Mouse (Mus musculus): ENCODE results near the gene Gtf2a2. TPM values are rescaled to one million over a fixed set of nuclear protein-coding genes. Genes with fewer than 3 reads are reported as not detected.

Gene Gtf2a2
- polyA plus RNA-seq, 1 experiment from 2014 or later, result 181 TPM

DNA sequence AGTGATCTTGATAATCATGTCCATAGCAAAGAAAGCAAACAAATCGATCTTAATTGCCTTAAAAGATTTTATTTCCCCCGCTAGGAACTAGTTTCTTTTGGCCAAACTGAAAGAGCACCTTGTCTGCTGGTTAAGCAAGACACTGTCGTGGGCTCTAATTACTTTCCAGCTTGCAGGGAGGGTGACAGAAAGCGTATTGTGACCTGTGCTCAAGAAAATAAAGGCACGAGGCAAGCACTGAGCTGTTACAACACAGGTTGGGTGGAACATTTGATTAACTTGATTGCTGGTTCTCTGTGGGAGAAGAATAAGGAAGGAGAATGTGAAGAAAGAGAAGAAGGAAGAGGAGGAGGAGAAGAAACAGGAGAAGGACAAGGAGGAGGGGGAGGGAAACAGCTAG is 35.9 kb downstream of the Gtf2a2 start:
- H3K36me3 ChIP-seq (ENCODE audit: insufficient read depth, low read length), result no peaks in the 10 kb centered on the region
- H3K4me3 ChIP-seq (ENCODE audit: low read length), result no peak overlapping the region
- H3K4me2 ChIP-seq (replicated peaks; ENCODE audit: low read depth, low read length), result no peak overlapping the region
- H3K9me3 ChIP-seq (ENCODE audit: low read length), result no peaks in the 10 kb centered on the region
- ATAC-seq (ENCODE audit: low FRiP score, low TSS enrichment), result no peak
- WGBS, result 27% methylated on average over 5 of the region's 5 CpGs
- peaks cover 23% of the 10 kb centered on the region for H3K4me1 ChIP-seq (ENCODE audit: insufficient read depth, low read length)
- no peaks in the 10 kb centered on the region for H3K27me3 ChIP-seq (ENCODE audit: insufficient read depth, low read length)
- no peak overlapping the region for H3K9ac ChIP-seq (replicated peaks; ENCODE audit: low read length)
- peak overlapping the region; percentile 11; the same call in 1 of the 2 replicates for H3K27ac ChIP-seq (ENCODE audit: low read length)

DNA sequence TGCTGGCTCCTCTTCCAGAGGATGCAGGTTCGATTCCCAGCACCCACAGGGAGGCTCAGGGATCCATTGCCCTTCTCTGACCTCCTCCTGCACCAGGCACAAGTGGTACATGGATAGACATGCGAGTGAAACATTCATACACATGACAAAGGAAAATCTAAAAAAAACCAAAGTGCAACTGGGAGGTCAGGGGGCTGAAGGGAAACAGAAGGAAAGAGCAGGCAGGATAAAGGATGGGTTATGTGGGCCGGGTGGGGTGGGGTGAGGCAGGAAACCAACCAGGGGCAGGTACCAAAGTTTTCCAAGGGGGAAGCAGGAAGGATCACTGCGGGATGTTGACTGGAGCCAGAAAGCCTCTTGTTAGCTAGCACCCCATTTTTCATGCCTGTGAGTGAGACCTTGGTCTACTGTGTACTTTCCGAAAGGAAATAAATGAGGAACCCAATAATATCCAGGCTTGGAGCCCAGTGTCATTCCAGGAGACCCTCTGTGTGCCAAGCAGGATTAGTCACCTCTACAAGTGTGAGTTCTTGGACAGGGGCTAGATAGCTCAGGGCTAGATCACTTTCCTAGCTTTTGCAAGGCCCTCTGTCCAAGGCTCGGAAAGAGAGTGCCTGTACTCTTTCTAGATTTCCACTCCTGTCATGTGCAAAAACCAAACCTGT is 36.5 kb downstream of the Gtf2a2 start:
- Histone ChIP-seq H3K27me3 (ENCODE audit: insufficient read depth, low read length) (no peaks in the 10 kb centered on the region), H3K4me2 (replicated peaks; ENCODE audit: low read depth, low read length) (no peak overlapping the region), H3K27ac (ENCODE audit: low read length) (peak overlapping the region; percentile 11; the same call in 1 of the 2 replicates), H3K9me3 (ENCODE audit: low read length) (no peaks in the 10 kb centered on the region), H3K9ac (replicated peaks; ENCODE audit: low read length) (no peak overlapping the region), H3K36me3 (ENCODE audit: insufficient read depth, low read length) (no peaks in the 10 kb centered on the region), H3K4me3 (ENCODE audit: low read length) (no peak overlapping the region), H3K4me1 (ENCODE audit: insufficient read depth, low read length) (peaks cover 23% of the 10 kb centered on the region)
- ATAC-seq (ENCODE audit: low FRiP score, low TSS enrichment), result no peak
- WGBS, result 65% methylated on average over 6 of the region's 6 CpGs

DNA sequence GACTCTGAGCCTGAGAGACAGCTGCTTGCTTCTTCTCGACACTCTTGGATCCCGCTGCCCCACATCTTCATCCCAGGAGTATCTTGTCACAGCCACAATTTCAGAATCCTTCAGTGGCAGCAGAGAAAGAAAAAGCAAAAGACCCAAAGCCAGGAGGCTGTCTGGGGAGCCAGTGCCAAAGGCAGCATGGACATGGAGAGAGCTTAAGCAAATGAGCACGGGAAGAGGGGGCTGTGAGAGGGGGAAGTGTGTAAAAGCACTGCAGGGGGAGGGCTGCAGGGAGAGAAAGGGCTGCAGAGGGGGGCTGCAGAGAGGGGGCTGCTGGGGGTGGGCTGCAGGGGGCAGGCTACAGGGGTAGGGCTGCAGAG is 37.0 kb downstream of the Gtf2a2 start:
- H3K9ac ChIP-seq (replicated peaks; ENCODE audit: low read length), result no peak overlapping the region
- H3K9me3 ChIP-seq (ENCODE audit: low read length), result no peaks in the 10 kb centered on the region
- no peak for ATAC-seq (ENCODE audit: low FRiP score, low TSS enrichment)
- peaks cover 23% of the 10 kb centered on the region for H3K4me1 ChIP-seq (ENCODE audit: insufficient read depth, low read length)
- no peaks in the 10 kb centered on the region for H3K36me3 ChIP-seq (ENCODE audit: insufficient read depth, low read length)
- H3K4me2 ChIP-seq (replicated peaks; ENCODE audit: low read depth, low read length), result 0 out of 2 replicates have a peak overlapping the region, but pooled peaks have one; percentile 12
- H3K27me3 ChIP-seq (ENCODE audit: insufficient read depth, low read length), result no peaks in the 10 kb centered on the region
- H3K27ac ChIP-seq (ENCODE audit: low read length), result no peak overlapping the region
- no peak overlapping the region for H3K4me3 ChIP-seq (ENCODE audit: low read length)
- WGBS, result 41% methylated on average over 3 of the region's 3 CpGs

- ATAC-seq (ENCODE audit: low FRiP score, low TSS enrichment), result no peak
- H3K9me3 ChIP-seq (ENCODE audit: low read length), result no peaks in the 10 kb centered on the region
- no peak overlapping the region for H3K4me3 ChIP-seq (ENCODE audit: low read length)
- 0 out of 2 replicates have a peak overlapping the region, but pooled peaks have one; percentile 12 for H3K4me2 ChIP-seq (replicated peaks; ENCODE audit: low read depth, low read length)
- H3K27ac ChIP-seq (ENCODE audit: low read length), result no peak overlapping the region
- H3K27me3 ChIP-seq (ENCODE audit: insufficient read depth, low read length), result no peaks in the 10 kb centered on the region
- H3K36me3 ChIP-seq (ENCODE audit: insufficient read depth, low read length), result no peaks in the 10 kb centered on the region
- peaks cover 23% of the 10 kb centered on the region for H3K4me1 ChIP-seq (ENCODE audit: insufficient read depth, low read length)
- 14% methylated on average over 8 of the region's 8 CpGs for WGBS
- no peak overlapping the region for H3K9ac ChIP-seq (replicated peaks; ENCODE audit: low read length)
Observed at GRCm38 (mm10) chr9:70049839-70050238, 37.5 kb downstream of the Gtf2a2 start.

DNA sequence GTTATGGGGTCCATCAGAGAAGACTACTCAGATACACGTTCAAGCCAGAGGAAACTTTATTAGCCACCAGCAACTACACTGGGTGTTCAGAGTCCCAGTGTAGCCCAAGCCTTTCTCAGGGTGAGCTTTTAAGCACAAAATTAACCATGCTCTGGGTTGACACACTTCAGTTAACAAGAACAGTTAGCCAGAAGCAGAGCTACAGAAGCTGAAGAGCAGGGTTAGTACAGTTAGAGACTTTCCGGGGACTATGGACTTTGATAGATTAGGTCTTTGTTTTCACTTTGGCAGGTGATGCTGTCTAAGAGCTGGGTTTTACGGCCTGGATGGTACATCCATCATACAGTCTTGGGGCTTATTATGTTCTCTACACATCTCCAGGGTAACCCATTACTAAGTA is 40.4 kb downstream of the Gtf2a2 start:
- WGBS, result 37% methylated on average over 3 of the region's 3 CpGs

GRCm38 (mm10) chr9:70053411-70053810 is 41.1 kb downstream of the Gtf2a2 start:
- no peak overlapping the region for H3K4me3 ChIP-seq (ENCODE audit: low read length)
- H3K27me3 ChIP-seq (ENCODE audit: insufficient read depth, low read length), result no peaks in the 10 kb centered on the region
- H3K36me3 ChIP-seq (ENCODE audit: insufficient read depth, low read length), result no peaks in the 10 kb centered on the region
- peaks cover 22% of the 10 kb centered on the region for H3K4me1 ChIP-seq (ENCODE audit: insufficient read depth, low read length)
- no peak overlapping the region for H3K4me2 ChIP-seq (replicated peaks; ENCODE audit: low read depth, low read length)
- no peak overlapping the region for H3K9ac ChIP-seq (replicated peaks; ENCODE audit: low read length)
- no peak overlapping the region for H3K27ac ChIP-seq (ENCODE audit: low read length)
- 0 out of 2 replicates have a peak, but pooled peaks have one; percentile 15 for ATAC-seq (ENCODE audit: low FRiP score, low TSS enrichment)
- H3K9me3 ChIP-seq (ENCODE audit: low read length), result no peaks in the 10 kb centered on the region
- WGBS, result 31% methylated on average over 3 of the region's 3 CpGs

More for the DNA sequence above, 40.4 kb downstream of the Gtf2a2 start:
- Histone ChIP-seq H3K4me1 (ENCODE audit: insufficient read depth, low read length) (peaks cover 23% of the 10 kb centered on the region), H3K27ac (ENCODE audit: low read length) (peak overlapping the region; percentile 36; the same call in 1 of the 2 replicates), H3K4me2 (replicated peaks; ENCODE audit: low read depth, low read length) (no peak overlapping the region), H3K36me3 (ENCODE audit: insufficient read depth, low read length) (no peaks in the 10 kb centered on the region), H3K9me3 (ENCODE audit: low read length) (no peaks in the 10 kb centered on the region), H3K4me3 (ENCODE audit: low read length) (no peak overlapping the region), H3K27me3 (ENCODE audit: insufficient read depth, low read length) (no peaks in the 10 kb centered on the region), H3K9ac (replicated peaks; ENCODE audit: low read length) (no peak overlapping the region)
- peak; percentile 71 for ATAC-seq (ENCODE audit: low FRiP score, low TSS enrichment)

GRCm38 (mm10) chr9:70062012-70062411 is 49.7 kb downstream of the Gtf2a2 start:
- no peaks in the 10 kb centered on the region for H3K9me3 ChIP-seq (ENCODE audit: low read length)
- H3K9ac ChIP-seq (replicated peaks; ENCODE audit: low read length), result no peak overlapping the region
- WGBS, result 71% methylated on average over 3 of the region's 3 CpGs
- no peak overlapping the region for H3K27ac ChIP-seq (ENCODE audit: low read length)
- H3K4me2 ChIP-seq (replicated peaks; ENCODE audit: low read depth, low read length), result no peak overlapping the region
- no peak overlapping the region for H3K4me3 ChIP-seq (ENCODE audit: low read length)
- H3K4me1 ChIP-seq (ENCODE audit: insufficient read depth, low read length), result no peaks in the 10 kb centered on the region
- no peak for ATAC-seq (ENCODE audit: low FRiP score, low TSS enrichment)
- H3K36me3 ChIP-seq (ENCODE audit: insufficient read depth, low read length), result no peaks in the 10 kb centered on the region
- H3K27me3 ChIP-seq (ENCODE audit: insufficient read depth, low read length), result no peaks in the 10 kb centered on the region

- no peak overlapping the region for H3K27ac ChIP-seq (ENCODE audit: low read length)
- ATAC-seq (ENCODE audit: low FRiP score, low TSS enrichment), result no peak
Observed at GRCm38 (mm10) chr9:70067497-70067896, 55.1 kb downstream of the Gtf2a2 start.

GRCm38 (mm10) chr9:70069961-70070435 is 57.6 kb downstream of the Gtf2a2 start:
- H3K27ac ChIP-seq (ENCODE audit: low read length), result no peak overlapping the region
- no peak overlapping the region for H3K4me2 ChIP-seq (replicated peaks; ENCODE audit: low read depth, low read length)
- H3K36me3 ChIP-seq (ENCODE audit: insufficient read depth, low read length), result no peaks in the 10 kb centered on the region
- no peak for ATAC-seq (ENCODE audit: low FRiP score, low TSS enrichment)
- H3K9ac ChIP-seq (replicated peaks; ENCODE audit: low read length), result no peak overlapping the region
- WGBS, result 67% methylated on average over 8 of the region's 8 CpGs
- H3K4me3 ChIP-seq (ENCODE audit: low read length), result no peak overlapping the region
- H3K4me1 ChIP-seq (ENCODE audit: insufficient read depth, low read length), result no peaks in the 10 kb centered on the region
- no peaks in the 10 kb centered on the region for H3K27me3 ChIP-seq (ENCODE audit: insufficient read depth, low read length)
- H3K9me3 ChIP-seq (ENCODE audit: low read length), result no peaks in the 10 kb centered on the region

More at GRCm38 (mm10) chr9:70067497-70067896, 55.1 kb downstream of the Gtf2a2 start:
- Histone ChIP-seq H3K9ac (replicated peaks; ENCODE audit: low read length) (no peak overlapping the region), H3K27me3 (ENCODE audit: insufficient read depth, low read length) (no peaks in the 10 kb centered on the region), H3K4me3 (ENCODE audit: low read length) (no peak overlapping the region), H3K36me3 (ENCODE audit: insufficient read depth, low read length) (no peaks in the 10 kb centered on the region), H3K4me2 (replicated peaks; ENCODE audit: low read depth, low read length) (no peak overlapping the region), H3K4me1 (ENCODE audit: insufficient read depth, low read length) (no peaks in the 10 kb centered on the region), H3K9me3 (ENCODE audit: low read length) (no peaks in the 10 kb centered on the region)
- 91% methylated on average over 3 of the region's 3 CpGs for WGBS

GRCm38 (mm10) chr9:70072387-70072786 is 60.0 kb downstream of the Gtf2a2 start:
- Histone ChIP-seq H3K36me3 (ENCODE audit: insufficient read depth, low read length) (no peaks in the 10 kb centered on the region), H3K4me2 (replicated peaks; ENCODE audit: low read depth, low read length) (no peak overlapping the region), H3K4me1 (ENCODE audit: insufficient read depth, low read length) (no peaks in the 10 kb centered on the region), H3K9ac (replicated peaks; ENCODE audit: low read length) (no peak overlapping the region), H3K9me3 (ENCODE audit: low read length) (no peaks in the 10 kb centered on the region), H3K4me3 (ENCODE audit: low read length) (no peak overlapping the region), H3K27ac (ENCODE audit: low read length) (no peak overlapping the region), H3K27me3 (ENCODE audit: insufficient read depth, low read length) (no peaks in the 10 kb centered on the region)
- WGBS, result 79% methylated on average over 8 of the region's 8 CpGs
- no peak for ATAC-seq (ENCODE audit: low FRiP score, low TSS enrichment)

All from kidney, embryonic 16.5 days (tissue).